Mouse (Mus musculus): Measurements from ENCODE around the gene Tiam1. TPM values are rescaled to one million over a fixed set of nuclear protein-coding genes. Genes with fewer than 3 reads are reported as not detected.

Tiam1 gene
- polyA plus RNA-seq, 1 experiment from 2014 or later: 18.8 TPM

- Histone ChIP-seq H3K9ac (ENCODE audit: low read length) (no peak overlapping the region), H3K9me3 (ENCODE audit: control insufficient read depth, low read length) (no peaks in the 10 kb centered on the region), H3K4me2 (replicated peaks; ENCODE audit: low read depth) (no peak overlapping the region), H3K4me1 (replicated peaks; ENCODE audit: control insufficient read depth, insufficient read depth) (0 out of 2 replicates have a peak, but pooled peaks cover 2% of the 10 kb centered on the region), H3K27me3 (ENCODE audit: control insufficient read depth, insufficient read depth, low read length) (no peaks in the 10 kb centered on the region), H3K4me3 (ENCODE audit: low read depth, low read length) (no peak overlapping the region), H3K27ac (replicated peaks) (no peak overlapping the region), H3K36me3 (ENCODE audit: control insufficient read depth, insufficient read depth, low read length) (no peaks in the 10 kb centered on the region)
- DNase-seq (ENCODE audit: low spot score): no peak
- TF ChIP-seq EP300 (optimal IDR thresholded peaks at IDR 0.05) (no peak), CTCF (IDR thresholded peaks at IDR 0.05; ENCODE audit: low read depth) (no peak)
- 59% methylated on average over 8 of the region's 8 CpGs for WGBS
- ATAC-seq (ENCODE audit: low FRiP score, low TSS enrichment): no peak
These were observed 15.2 kb downstream of the Tiam1 start for GRCm38 (mm10) chr16:90128361-90128760.

- WGBS: 45% methylated on average over 21 of the region's 21 CpGs
- Histone ChIP-seq H3K36me3 (ENCODE audit: control insufficient read depth, insufficient read depth, low read length) (no peaks in the 10 kb centered on the region), H3K4me3 (ENCODE audit: low read depth, low read length) (no peak overlapping the region), H3K4me1 (replicated peaks; ENCODE audit: control insufficient read depth, insufficient read depth) (0 out of 2 replicates have a peak, but pooled peaks cover 2% of the 10 kb centered on the region), H3K4me2 (replicated peaks; ENCODE audit: low read depth) (no peak overlapping the region), H3K9ac (ENCODE audit: low read length) (no peak overlapping the region), H3K27me3 (ENCODE audit: control insufficient read depth, insufficient read depth, low read length) (no peaks in the 10 kb centered on the region), H3K27ac (replicated peaks) (peak overlapping the region; percentile 24; the same call in 1 of the 2 replicates), H3K9me3 (ENCODE audit: control insufficient read depth, low read length) (no peaks in the 10 kb centered on the region)
- no peak; the same call in 1 of the 2 replicates for ATAC-seq (ENCODE audit: low FRiP score, low TSS enrichment)
- TF ChIP-seq CTCF (IDR thresholded peaks at IDR 0.05; ENCODE audit: low read depth) (0 out of 2 replicates have a peak, but pooled peaks have one; percentile 24), EP300 (optimal IDR thresholded peaks at IDR 0.05) (no peak)
- no peak for DNase-seq (ENCODE audit: low spot score)
These were observed 18.0 kb downstream of the Tiam1 start for GRCm38 (mm10) chr16:90125318-90126314.

GRCm38 (mm10) chr16:90123091-90123490 lies 20.5 kb downstream of the Tiam1 start:
- no peak overlapping the region for H3K4me2 ChIP-seq (replicated peaks; ENCODE audit: low read depth)
- H3K4me3 ChIP-seq (ENCODE audit: low read depth, low read length): no peak overlapping the region
- H3K4me1 ChIP-seq (replicated peaks; ENCODE audit: control insufficient read depth, insufficient read depth): 0 out of 2 replicates have a peak, but pooled peaks cover 2% of the 10 kb centered on the region
- no peak overlapping the region for H3K9ac ChIP-seq (ENCODE audit: low read length)
- TF ChIP-seq CTCF (IDR thresholded peaks at IDR 0.05; ENCODE audit: low read depth) (no peak), EP300 (optimal IDR thresholded peaks at IDR 0.05) (no peak)
- DNase-seq (ENCODE audit: low spot score) (no peak), ATAC-seq (ENCODE audit: low FRiP score, low TSS enrichment) (0 out of 2 replicates have a peak, but pooled peaks have one; percentile 10)
- H3K27me3 ChIP-seq (ENCODE audit: control insufficient read depth, insufficient read depth, low read length): no peaks in the 10 kb centered on the region
- no peaks in the 10 kb centered on the region for H3K9me3 ChIP-seq (ENCODE audit: control insufficient read depth, low read length)
- H3K36me3 ChIP-seq (ENCODE audit: control insufficient read depth, insufficient read depth, low read length): no peaks in the 10 kb centered on the region
- no peak overlapping the region for H3K27ac ChIP-seq (replicated peaks)
- 62% methylated on average over 6 of the region's 6 CpGs for WGBS

- TF ChIP-seq EP300 (optimal IDR thresholded peaks at IDR 0.05) (no peak), CTCF (IDR thresholded peaks at IDR 0.05; ENCODE audit: low read depth) (no peak)
- no peak overlapping the region for H3K4me2 ChIP-seq (replicated peaks; ENCODE audit: low read depth)
- WGBS: 77% methylated on average over 9 of the region's 9 CpGs
These were observed 21.1 kb downstream of the Tiam1 start for GRCm38 (mm10) chr16:90122439-90122838.

GRCm38 (mm10) chr16:90121799-90122198 lies 21.8 kb downstream of the Tiam1 start:
- no peak overlapping the region for H3K4me2 ChIP-seq (replicated peaks; ENCODE audit: low read depth)
- 91% methylated on average over 13 of the region's 13 CpGs for WGBS
- no peak for ATAC-seq (ENCODE audit: low FRiP score, low TSS enrichment)
- H3K27ac ChIP-seq (replicated peaks): no peak overlapping the region
- DNase-seq (ENCODE audit: low spot score): no peak
- H3K4me1 ChIP-seq (replicated peaks; ENCODE audit: control insufficient read depth, insufficient read depth): 0 out of 2 replicates have a peak, but pooled peaks cover 2% of the 10 kb centered on the region
- H3K9me3 ChIP-seq (ENCODE audit: control insufficient read depth, low read length): no peaks in the 10 kb centered on the region
- TF ChIP-seq EP300 (optimal IDR thresholded peaks at IDR 0.05): no peak
- TF ChIP-seq CTCF (IDR thresholded peaks at IDR 0.05; ENCODE audit: low read depth): no peak
- no peaks in the 10 kb centered on the region for H3K36me3 ChIP-seq (ENCODE audit: control insufficient read depth, insufficient read depth, low read length)
- H3K4me3 ChIP-seq (ENCODE audit: low read depth, low read length): no peak overlapping the region
- no peak overlapping the region for H3K9ac ChIP-seq (ENCODE audit: low read length)
- H3K27me3 ChIP-seq (ENCODE audit: control insufficient read depth, insufficient read depth, low read length): no peaks in the 10 kb centered on the region

More at GRCm38 (mm10) chr16:90122439-90122838, 21.1 kb downstream of the Tiam1 start:
- no peak for ATAC-seq (ENCODE audit: low FRiP score, low TSS enrichment)
- H3K4me1 ChIP-seq (replicated peaks; ENCODE audit: control insufficient read depth, insufficient read depth): 0 out of 2 replicates have a peak, but pooled peaks cover 2% of the 10 kb centered on the region
- no peak overlapping the region for H3K27ac ChIP-seq (replicated peaks)
- H3K4me3 ChIP-seq (ENCODE audit: low read depth, low read length): no peak overlapping the region
- no peaks in the 10 kb centered on the region for H3K9me3 ChIP-seq (ENCODE audit: control insufficient read depth, low read length)
- H3K9ac ChIP-seq (ENCODE audit: low read length): no peak overlapping the region
- no peaks in the 10 kb centered on the region for H3K27me3 ChIP-seq (ENCODE audit: control insufficient read depth, insufficient read depth, low read length)
- DNase-seq (ENCODE audit: low spot score): no peak
- no peaks in the 10 kb centered on the region for H3K36me3 ChIP-seq (ENCODE audit: control insufficient read depth, insufficient read depth, low read length)

Measured in stomach, postnatal 0 days (tissue).